Mouse (Mus musculus) lung, adult 2 months (tissue): ENCODE data around the gene Spsb4.

ENCODE experiments used
- CTCF ChIP-seq: fragments of 200-500 bp; IDR thresholded peaks from 2 replicates; pipeline ENCODE4 v1.5.1; 2011; ENCODE audit warnings: mild to moderate bottlenecking, low read length, control low read depth; ENCODE audit not compliant: insufficient read depth
- POLR2A ChIP-seq: fragments of 200-500 bp; IDR thresholded peaks from 2 replicates; pipeline ENCODE4 v1.6.1; 2011; ENCODE audit warnings: low read depth, mild to moderate bottlenecking, control low read depth, low read length, borderline replicate concordance; ENCODE audit errors: extremely low read depth

- TF ChIP-seq POLR2A: no peak
- no peak for TF ChIP-seq CTCF
Observed at GRCm38 (mm10) chr9:96994733-96995132, 23.9 kb downstream of the Spsb4 start.
